Mouse (Mus musculus) heart, postnatal 14 days (tissue): ENCODE measurements around the gene Anks3. TPM values are rescaled to one million over a fixed set of nuclear protein-coding genes. Genes with fewer than 3 reads are reported as not detected.

Experiments
- DNase-seq, 2 experiments: peaks; one replicate each; pipeline ENCODE4 v3.0.0; 2021 to 2022
- intact Hi-C: fragments of 180-260 bp; cut with DNase I; formaldehyde crosslinking; loops from one replicate; pipeline ENCODE4 v1.15.1; 2025
- long read RNA-seq, 2 experiments: library from polyadenylated mRNA; stranded (forward); transcript quantifications; one replicate each; pipeline ENCODE4 v2.0.0; 2021
- total RNA-seq, 2 experiments: library from RNA; stranded (reverse); gene quantifications; 2 replicates each; pipeline ENCODE4 v1.2.3; 2021

Gene Anks3
- 10 to 100 TPM; 15.3 to 16.3 TPM for total RNA-seq
- long read RNA-seq, experiment 1, partial matches to known transcripts: 0 of 16 reads
- long read RNA-seq, experiment 1, other reads (novel, unspliced or antisense): 14 of 16 reads
- long read RNA-seq, experiment 2, transcript Anks3-201 (17 exons, 2,398 nt): major isoform, 6 of 22 reads
- long read RNA-seq, experiment 2, partial matches to known transcripts: 4 of 22 reads
- long read RNA-seq, experiment 2, other reads (novel, unspliced or antisense): 12 of 22 reads

- peak; percentile 96 to 97 for DNase-seq
- intact Hi-C loops: loop anchor here (2.0 kb wide), 1 partner anchor 49 kb away; the partner anchor contains the start of gene Rogdi
These were observed at the start of gene Anks3 for GRCm38 (mm10) chr16:4963797-4964709. Gene Anks3, minus strand, starts transcription at chr16:4964205.

GRCm38 (mm10) chr16:5013054-5013838 is 49.2 kb upstream of the Anks3 start, which contains the start of gene Rogdi:
Gene Rogdi, minus strand, starts transcription at chr16:5013553.
- intact Hi-C loops: loop anchor here (2.0 kb wide), 2 partner anchors 38 to 48 kb away; partner anchors contain the start of genes Anks3 and Ubn1

GRCm38 (mm10) chr16:5012036-5013005 is 48.3 kb upstream of the Anks3 start:
- DNase-seq: no peak
- intact Hi-C loops: loop anchor here (2.0 kb wide), 2 partner anchors 38 to 48 kb away; partner anchors contain the start of genes Anks3 and Ubn1

More at GRCm38 (mm10) chr16:5013054-5013838, 49.2 kb upstream of the Anks3 start, which contains the start of gene Rogdi:
- DNase-seq: peak; percentile 96 to 97

GRCm38 (mm10) chr16:5011285-5011684 is 47.3 kb upstream of the Anks3 start:
- no peak for DNase-seq
- intact Hi-C loops: no loop called here

- peak in 1 of 2 experiments; percentile 12 for DNase-seq
- intact Hi-C loops: no loop called here
These were observed 46.4 kb upstream of the Anks3 start for GRCm38 (mm10) chr16:5010371-5010935.

- intact Hi-C loops: no loop called here
- DNase-seq: no peak
These were observed 44.1 kb upstream of the Anks3 start for GRCm38 (mm10) chr16:5008076-5008475.

- intact Hi-C loops: no loop called here
- no peak for DNase-seq
These were observed 43.5 kb upstream of the Anks3 start for GRCm38 (mm10) chr16:5007492-5007891.

- intact Hi-C loops: no loop called here
- DNase-seq: no peak
These were observed 43.1 kb upstream of the Anks3 start, which contains the start of gene Smim22 for GRCm38 (mm10) chr16:5007067-5007466. Gene Smim22, plus strand, starts transcription at chr16:5007288.

- intact Hi-C loops: no loop called here
These were observed 36.6 kb upstream of the Anks3 start for GRCm38 (mm10) chr16:5000611-5001010.

GRCm38 (mm10) chr16:4998984-4999383 is 35.0 kb upstream of the Anks3 start:
- intact Hi-C loops: no loop called here
- no peak for DNase-seq

More at GRCm38 (mm10) chr16:5000611-5001010, 36.6 kb upstream of the Anks3 start:
- DNase-seq: no peak

- intact Hi-C loops: no loop called here
- peak in 1 of 2 experiments; percentile 31 for DNase-seq
These were observed 33.5 kb upstream of the Anks3 start, which contains the start of gene Sept12 for GRCm38 (mm10) chr16:4997553-4997952. Gene Sept12, minus strand, starts transcription at chr16:4997852.

- intact Hi-C loops: no loop called here
- DNase-seq: no peak
These were observed 29.3 kb upstream of the Anks3 start for GRCm38 (mm10) chr16:4993276-4993675.

GRCm38 (mm10) chr16:4984717-4985116 is 20.7 kb upstream of the Anks3 start:
- no peak for DNase-seq
- intact Hi-C loops: no loop called here

- peak; percentile 26 to 45 for DNase-seq
- intact Hi-C loops: loop anchor here (1.0 kb wide), 1 partner anchor 165 kb away; no protein-coding TSS in a partner anchor
These were observed 15.9 kb upstream of the Anks3 start for GRCm38 (mm10) chr16:4979755-4980380.

- DNase-seq: no peak
- intact Hi-C loops: no loop called here
These were observed 14.5 kb upstream of the Anks3 start for GRCm38 (mm10) chr16:4978275-4979051.

- DNase-seq: no peak
- intact Hi-C loops: no loop called here
These were observed 12.2 kb upstream of the Anks3 start for GRCm38 (mm10) chr16:4976180-4976579.

- no peak for DNase-seq
- intact Hi-C loops: no loop called here
These were observed 10.5 kb upstream of the Anks3 start for GRCm38 (mm10) chr16:4974521-4974920.
